Mouse (Mus musculus) bone marrow macrophage, adult 2 months (primary cell): ENCODE data around the gene Foxn3.

Experiments
- CTCF ChIP-seq: IDR thresholded peaks from 2 replicates; pipeline ENCODE4 v1.5.1; 2012; ENCODE audit warnings: low read depth, mild to moderate bottlenecking, low read length, moderate library complexity
- POLR2A ChIP-seq: IDR thresholded peaks from 2 replicates; pipeline ENCODE4 v1.6.1; 2012; ENCODE audit warnings: mild to moderate bottlenecking, low read depth, low read length, borderline replicate concordance

- no peak for TF ChIP-seq CTCF
- TF ChIP-seq POLR2A = no peak
Measured at GRCm38 (mm10) chr12:99603381-99603780, 40.0 kb upstream of the Foxn3 start.
